Mouse (Mus musculus) layer of hippocampus, adult 2 months (tissue): ENCODE data around the gene Fry. TPM values are rescaled to one million over a fixed set of nuclear protein-coding genes. Genes with fewer than 3 reads are reported as not detected.

Source experiments
- DNase-seq, 2 experiments: peaks; one replicate each; pipeline ENCODE4 v3.0.0; 2022; ENCODE audit warnings: low spot score in 2 of 2
- H3K27ac ChIP-seq: fragments of 200-600 bp; 2 replicates; pipeline ENCODE4 v1.8.1; 2022
- H3K4me3 ChIP-seq: fragments of 200-600 bp; 2 replicates; pipeline ENCODE4 v1.8.1; 2022; ENCODE audit warnings: mild to moderate bottlenecking
- CTCF ChIP-seq: fragments of 200-600 bp; conservative IDR thresholded peaks from 2 replicates; pipeline ENCODE4 v1.8.1; 2022; ENCODE audit warnings: antibody characterized with exemption, mild to moderate bottlenecking, moderate library complexity
- total RNA-seq, 2 experiments: library from RNA; stranded (reverse); gene quantifications; 2 replicates each; pipeline ENCODE4 v1.2.3; 2021

Gene Fry
- total RNA-seq, 2 experiments from 2014 or later: 215 to 246 TPM

- no peak for DNase-seq
- TF ChIP-seq CTCF: peak; percentile 71
- no peak overlapping the region for H3K27ac ChIP-seq
- H3K4me3 ChIP-seq: no peak overlapping the region
Observed at GRCm38 (mm10) chr5:150519551-150519950, 401.1 kb downstream of the Fry start.

- Histone ChIP-seq H3K4me3 (peak within 1 kb of the TSS; percentile 75), H3K27ac (peak within 1 kb of the TSS; percentile 93)
- peak; percentile 88 to 96 for DNase-seq
- TF ChIP-seq CTCF: no peak
Observed at GRCm38 (mm10) chr5:150521937-150522866, 403.8 kb downstream of the Fry start, which contains the start of gene Brca2. Brca2 (plus strand) TSS chr5:150522630.

GRCm38 (mm10) chr5:150522867-150523234 is 404.4 kb downstream of the Fry start:
- no peak for DNase-seq

GRCm38 (mm10) chr5:150525239-150525638 is 406.8 kb downstream of the Fry start:
- no peak for DNase-seq
- H3K4me3 ChIP-seq: no peak overlapping the region
- H3K27ac ChIP-seq: no peak overlapping the region
- peak; percentile 21; the same call in 1 of the 2 replicates for TF ChIP-seq CTCF

More at GRCm38 (mm10) chr5:150522867-150523234, 404.4 kb downstream of the Fry start:
- no peak for TF ChIP-seq CTCF
- H3K27ac ChIP-seq: peak overlapping the region; percentile 93
- H3K4me3 ChIP-seq: peak overlapping the region; percentile 75

- no peak overlapping the region for H3K4me3 ChIP-seq
- TF ChIP-seq CTCF: no peak
- no peak for DNase-seq
- no peak overlapping the region for H3K27ac ChIP-seq
Observed at GRCm38 (mm10) chr5:150541302-150541701, 422.9 kb downstream of the Fry start.

GRCm38 (mm10) chr5:150543184-150543583 is 424.7 kb downstream of the Fry start:
- Histone ChIP-seq H3K27ac (no peak overlapping the region), H3K4me3 (no peak overlapping the region)
- no peak for TF ChIP-seq CTCF
- DNase-seq: peak in 1 of 2 experiments; percentile 19

Other genes with a start within 250 kb of the Fry start
- under 1 TPM in 1 of 2 experiments, not detected in 1; 0.29 TPM for gene Rxfp2, start 100.0 kb upstream of the Fry start, total RNA-seq